Mouse (Mus musculus): Measurements from ENCODE around the gene Ppfia1. TPM values are rescaled to one million over a fixed set of nuclear protein-coding genes. Genes with fewer than 3 reads are reported as not detected.

The Ppfia1 gene
- polyA plus RNA-seq, 1 experiment, result 54.5 TPM

DNA sequence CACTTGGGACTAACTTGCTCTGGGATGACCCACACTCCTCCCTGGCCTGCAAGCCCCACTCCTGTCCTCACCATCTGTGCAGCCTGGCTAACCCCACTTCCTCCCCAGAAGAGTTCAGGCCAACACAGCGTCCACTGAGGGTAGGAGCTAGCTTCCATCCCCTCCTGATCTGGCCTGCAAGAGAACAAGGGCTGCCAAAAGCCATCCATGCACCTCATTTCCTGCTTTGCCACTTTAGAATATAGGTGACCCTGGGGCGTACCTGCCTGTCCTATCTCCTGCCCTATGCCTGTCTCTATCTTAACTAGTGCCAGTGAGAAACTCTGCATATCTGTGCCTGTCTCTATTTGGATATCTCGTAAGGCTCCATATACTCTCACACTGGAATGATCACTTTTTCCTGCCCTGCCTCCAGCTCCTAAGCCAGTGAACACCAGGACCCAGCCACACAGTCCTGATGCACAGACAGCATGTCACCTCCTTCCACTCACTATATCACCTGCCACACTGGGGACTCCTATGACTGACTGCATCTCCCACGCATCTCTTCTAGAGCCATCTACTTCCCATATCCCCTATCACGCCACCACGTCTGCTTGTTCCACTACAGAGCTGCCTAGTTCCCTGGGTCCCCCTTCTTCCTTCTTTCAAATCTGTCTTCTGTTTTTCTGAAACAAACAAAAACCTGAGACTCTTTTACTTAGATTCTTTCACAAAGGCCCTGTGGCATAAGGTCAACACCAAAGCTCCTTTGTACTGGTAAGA is 28.9 kb downstream of the Ppfia1 start:
- TF ChIP-seq POLR2A (IDR thresholded peaks at IDR 0.05; ENCODE audit: borderline replicate concordance, extremely low read depth, insufficient read depth, insufficient read length, poor library complexity, severe bottlenecking), result no peak
- TF ChIP-seq CTCF (IDR thresholded peaks at IDR 0.05; ENCODE audit: borderline replicate concordance, extremely low read depth, insufficient read depth, insufficient read length), result no peak

DNA sequence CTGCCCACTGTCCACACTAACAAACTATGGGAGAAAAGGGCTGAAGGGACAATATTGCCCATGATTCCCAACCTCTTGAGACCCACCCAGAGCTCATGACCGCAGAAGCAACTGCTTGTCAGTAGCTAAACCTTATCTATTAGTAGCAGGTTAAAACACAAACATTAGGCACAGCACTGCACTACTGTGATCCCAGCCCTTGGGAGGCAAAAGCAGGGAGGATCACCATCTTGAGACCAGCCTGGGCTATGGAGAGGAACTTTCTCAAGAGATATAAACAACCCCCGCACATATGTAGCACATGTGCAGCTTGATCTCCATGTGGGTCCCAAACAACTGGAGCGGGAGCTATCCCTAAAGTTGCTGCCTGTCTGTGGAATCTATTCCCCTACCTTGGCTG is 30.1 kb downstream of the Ppfia1 start:
- no peak for DNase-seq (ENCODE audit: low read depth)
- TF ChIP-seq POLR2A (IDR thresholded peaks at IDR 0.05; ENCODE audit: borderline replicate concordance, extremely low read depth, insufficient read depth, insufficient read length, poor library complexity, severe bottlenecking), result no peak
- TF ChIP-seq CTCF (IDR thresholded peaks at IDR 0.05; ENCODE audit: borderline replicate concordance, extremely low read depth, insufficient read depth, insufficient read length), result no peak

More for the DNA sequence above, 28.9 kb downstream of the Ppfia1 start:
- DNase-seq (ENCODE audit: low read depth), result no peak

DNA sequence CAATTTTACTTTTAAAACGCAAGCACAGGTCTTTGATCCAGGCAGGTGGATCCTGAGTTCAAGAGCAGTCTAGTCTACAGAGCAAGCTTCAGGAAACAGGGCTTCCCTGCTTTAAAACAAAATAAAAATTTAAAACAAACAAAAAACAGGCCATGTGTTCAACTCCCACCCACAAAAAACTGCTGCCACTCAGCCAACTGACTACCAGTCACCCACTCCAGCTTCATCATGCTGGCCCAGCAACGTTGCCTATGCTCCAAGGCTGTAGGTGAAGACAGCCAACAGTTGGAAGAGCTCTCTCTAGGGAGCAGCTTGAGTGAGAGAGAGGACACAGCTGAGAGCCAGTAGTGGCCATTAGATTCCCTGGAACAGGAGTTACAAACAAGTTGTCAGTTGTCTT is 31.6 kb downstream of the Ppfia1 start:
- TF ChIP-seq CTCF (IDR thresholded peaks at IDR 0.05; ENCODE audit: borderline replicate concordance, extremely low read depth, insufficient read depth, insufficient read length), result no peak
- no peak for TF ChIP-seq POLR2A (IDR thresholded peaks at IDR 0.05; ENCODE audit: borderline replicate concordance, extremely low read depth, insufficient read depth, insufficient read length, poor library complexity, severe bottlenecking)
- no peak for DNase-seq (ENCODE audit: low read depth)

DNA sequence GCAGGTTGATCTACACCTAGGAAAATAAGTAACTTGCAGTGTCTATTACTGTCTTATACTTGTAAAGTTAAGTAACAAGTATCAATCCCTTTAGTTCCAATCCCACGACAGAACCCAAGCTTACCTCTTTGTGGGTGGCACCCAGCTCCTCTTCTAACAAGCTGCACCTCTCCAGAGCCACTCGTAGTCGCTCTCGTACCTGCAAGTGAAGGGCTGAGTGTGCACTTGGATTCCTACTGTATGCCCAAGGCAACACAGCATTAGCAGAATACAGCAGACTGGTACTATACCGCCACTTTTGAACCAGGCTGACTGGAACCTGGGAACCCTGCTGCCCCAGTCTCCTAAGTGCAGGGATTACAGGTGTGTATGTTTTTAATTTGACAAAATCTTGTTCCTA is 33.7 kb downstream of the Ppfia1 start:
- DNase-seq (ENCODE audit: low read depth), result no peak
- TF ChIP-seq CTCF (IDR thresholded peaks at IDR 0.05; ENCODE audit: borderline replicate concordance, extremely low read depth, insufficient read depth, insufficient read length), result no peak

DNA sequence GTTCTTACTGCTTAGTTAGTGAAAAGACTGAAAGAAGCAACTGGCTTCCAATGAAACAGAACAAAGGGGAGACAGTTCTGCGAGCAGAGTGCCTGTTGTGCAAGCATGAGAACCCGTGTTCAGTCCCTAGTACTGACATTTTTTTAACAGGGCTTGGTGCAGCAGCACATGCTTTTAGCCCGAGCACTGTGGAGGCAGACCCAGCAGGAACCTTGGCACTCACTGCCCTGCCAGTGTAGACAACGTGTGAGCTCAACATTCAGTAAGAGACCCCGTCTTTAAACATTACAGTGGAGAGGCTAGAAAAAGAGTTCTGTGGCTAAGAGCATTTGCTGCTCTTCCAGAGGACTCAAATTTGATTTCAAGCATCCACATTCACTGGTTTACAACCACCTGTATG is 36.8 kb downstream of the Ppfia1 start:
- no peak for DNase-seq (ENCODE audit: low read depth)
- TF ChIP-seq POLR2A (IDR thresholded peaks at IDR 0.05; ENCODE audit: borderline replicate concordance, extremely low read depth, insufficient read depth, insufficient read length, poor library complexity, severe bottlenecking), result no peak
- no peak for TF ChIP-seq CTCF (IDR thresholded peaks at IDR 0.05; ENCODE audit: borderline replicate concordance, extremely low read depth, insufficient read depth, insufficient read length)

DNA sequence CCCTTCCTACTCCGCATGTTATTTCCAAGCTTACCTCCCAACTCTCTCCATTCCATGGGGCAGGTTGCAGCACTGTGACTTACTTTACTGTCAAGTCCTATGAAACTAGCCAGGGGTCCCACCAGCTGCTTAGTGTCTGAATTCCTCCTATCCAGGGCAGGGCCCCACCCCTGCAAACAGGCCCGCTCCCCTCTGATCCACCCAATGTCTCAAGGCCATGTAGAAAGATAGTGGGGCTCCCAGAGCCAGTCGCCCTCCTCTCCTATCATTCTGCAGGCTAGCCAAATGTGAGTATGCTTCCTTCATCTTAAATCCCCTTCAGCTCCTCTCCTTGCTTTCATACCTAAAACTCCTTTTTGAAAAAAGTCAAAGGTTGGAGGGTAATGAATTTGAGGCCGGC is 44.4 kb downstream of the Ppfia1 start:
- TF ChIP-seq POLR2A (IDR thresholded peaks at IDR 0.05; ENCODE audit: borderline replicate concordance, extremely low read depth, insufficient read depth, insufficient read length, poor library complexity, severe bottlenecking), result no peak
- TF ChIP-seq CTCF (IDR thresholded peaks at IDR 0.05; ENCODE audit: borderline replicate concordance, extremely low read depth, insufficient read depth, insufficient read length), result no peak
- DNase-seq (ENCODE audit: low read depth), result no peak

DNA sequence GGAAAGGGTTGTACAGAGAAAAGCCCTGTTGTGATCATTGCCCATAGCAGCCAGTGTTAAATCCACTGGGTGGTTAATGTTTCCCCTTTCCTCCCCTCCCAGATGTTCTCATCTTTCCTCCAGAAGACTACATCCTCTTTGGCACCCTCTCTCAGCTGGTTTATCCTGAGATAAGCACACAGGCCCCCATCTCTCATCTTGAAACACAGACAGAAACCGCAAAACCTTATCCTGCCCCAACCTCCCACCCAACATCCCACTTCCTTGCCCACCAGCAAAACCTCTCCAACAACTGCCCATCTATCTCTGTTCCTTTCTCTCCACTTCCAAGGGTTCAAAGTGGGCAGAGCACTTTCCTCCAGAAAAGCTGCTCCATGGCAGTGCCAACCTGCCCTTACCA is 46.7 kb downstream of the Ppfia1 start:
- TF ChIP-seq CTCF (IDR thresholded peaks at IDR 0.05; ENCODE audit: borderline replicate concordance, extremely low read depth, insufficient read depth, insufficient read length) (no peak), POLR2A (IDR thresholded peaks at IDR 0.05; ENCODE audit: borderline replicate concordance, extremely low read depth, insufficient read depth, insufficient read length, poor library complexity, severe bottlenecking) (no peak)
- no peak for DNase-seq (ENCODE audit: low read depth)

DNA sequence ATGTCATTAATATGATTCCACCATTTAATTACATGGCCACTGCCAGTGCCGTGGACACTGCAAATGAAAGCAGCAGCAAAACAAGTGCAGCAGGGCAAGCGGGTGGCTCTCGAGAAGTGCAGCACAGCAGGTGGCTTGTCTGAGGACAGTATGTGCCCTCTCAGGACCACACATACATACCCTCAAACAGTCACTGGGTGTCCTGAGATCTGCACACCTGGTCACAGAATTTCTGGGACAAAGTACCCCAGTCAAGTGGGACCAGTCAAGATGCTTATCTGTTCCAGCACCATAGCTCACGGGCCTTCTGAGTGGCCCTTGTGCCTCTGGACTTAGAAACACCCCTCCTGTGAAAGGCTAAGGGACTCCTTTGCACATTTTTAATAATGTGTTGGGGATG is 49.6 kb downstream of the Ppfia1 start:
- DNase-seq (ENCODE audit: low read depth), result no peak
- TF ChIP-seq POLR2A (IDR thresholded peaks at IDR 0.05; ENCODE audit: borderline replicate concordance, extremely low read depth, insufficient read depth, insufficient read length, poor library complexity, severe bottlenecking) (no peak), CTCF (IDR thresholded peaks at IDR 0.05; ENCODE audit: borderline replicate concordance, extremely low read depth, insufficient read depth, insufficient read length) (no peak)

DNA sequence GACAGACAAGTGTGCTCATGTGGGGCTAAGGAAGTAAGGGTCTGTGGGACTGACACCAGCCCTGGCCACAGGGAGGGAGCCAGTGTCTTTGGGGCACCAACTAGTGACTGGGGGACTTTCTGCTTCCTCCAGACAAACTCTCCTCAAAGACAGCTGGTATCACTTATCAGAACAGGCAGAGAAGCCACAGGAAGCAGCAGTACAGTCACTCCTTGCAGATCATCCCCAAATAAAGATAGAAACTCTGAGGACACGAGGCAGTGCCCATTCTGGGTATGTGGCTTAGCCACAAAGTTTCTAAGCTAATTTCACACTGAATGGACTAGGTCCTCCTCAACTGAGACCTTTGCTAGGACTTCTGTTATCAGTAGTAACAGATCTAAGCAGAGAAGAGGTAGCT is 60.6 kb downstream of the Ppfia1 start:
- DNase-seq (ENCODE audit: low read depth), result no peak
- no peak for TF ChIP-seq POLR2A (IDR thresholded peaks at IDR 0.05; ENCODE audit: borderline replicate concordance, extremely low read depth, insufficient read depth, insufficient read length, poor library complexity, severe bottlenecking)
- TF ChIP-seq CTCF (IDR thresholded peaks at IDR 0.05; ENCODE audit: borderline replicate concordance, extremely low read depth, insufficient read depth, insufficient read length), result no peak

DNA sequence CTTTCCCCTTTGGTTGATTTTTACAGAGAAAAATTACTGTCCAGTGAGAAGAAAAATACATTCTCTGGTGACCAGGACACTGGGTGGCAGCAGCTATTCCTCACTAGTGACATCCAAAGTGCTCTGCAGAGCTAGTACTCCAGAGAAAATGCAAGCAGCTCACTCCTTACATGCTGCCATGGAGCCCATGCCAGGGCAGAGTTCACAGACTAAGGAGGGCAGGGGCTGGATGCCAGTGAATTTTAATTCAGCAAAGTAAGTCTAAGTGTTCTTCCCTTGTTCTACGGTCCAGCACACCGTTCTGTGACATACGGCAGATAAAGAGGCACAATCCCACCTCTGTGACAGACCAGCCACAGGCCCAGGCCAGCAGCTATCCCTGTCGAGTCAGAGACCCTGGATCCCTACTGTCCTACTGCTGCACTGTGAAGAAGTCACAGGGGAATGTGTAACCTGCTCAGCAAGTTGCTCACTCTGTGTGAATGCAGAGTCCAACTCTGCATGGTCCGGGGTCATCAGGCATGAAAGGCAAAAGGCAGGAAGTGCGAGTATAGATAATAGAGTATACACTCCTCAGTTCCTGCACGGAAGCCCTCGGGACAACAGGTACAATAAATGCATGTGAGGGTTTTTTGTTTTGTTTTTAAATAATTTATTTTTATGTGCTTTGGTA is 63.2 kb downstream of the Ppfia1 start:
- no peak for DNase-seq (ENCODE audit: low read depth)
- TF ChIP-seq CTCF (IDR thresholded peaks at IDR 0.05; ENCODE audit: borderline replicate concordance, extremely low read depth, insufficient read depth, insufficient read length), result no peak
- no peak for TF ChIP-seq POLR2A (IDR thresholded peaks at IDR 0.05; ENCODE audit: borderline replicate concordance, extremely low read depth, insufficient read depth, insufficient read length, poor library complexity, severe bottlenecking)

DNA sequence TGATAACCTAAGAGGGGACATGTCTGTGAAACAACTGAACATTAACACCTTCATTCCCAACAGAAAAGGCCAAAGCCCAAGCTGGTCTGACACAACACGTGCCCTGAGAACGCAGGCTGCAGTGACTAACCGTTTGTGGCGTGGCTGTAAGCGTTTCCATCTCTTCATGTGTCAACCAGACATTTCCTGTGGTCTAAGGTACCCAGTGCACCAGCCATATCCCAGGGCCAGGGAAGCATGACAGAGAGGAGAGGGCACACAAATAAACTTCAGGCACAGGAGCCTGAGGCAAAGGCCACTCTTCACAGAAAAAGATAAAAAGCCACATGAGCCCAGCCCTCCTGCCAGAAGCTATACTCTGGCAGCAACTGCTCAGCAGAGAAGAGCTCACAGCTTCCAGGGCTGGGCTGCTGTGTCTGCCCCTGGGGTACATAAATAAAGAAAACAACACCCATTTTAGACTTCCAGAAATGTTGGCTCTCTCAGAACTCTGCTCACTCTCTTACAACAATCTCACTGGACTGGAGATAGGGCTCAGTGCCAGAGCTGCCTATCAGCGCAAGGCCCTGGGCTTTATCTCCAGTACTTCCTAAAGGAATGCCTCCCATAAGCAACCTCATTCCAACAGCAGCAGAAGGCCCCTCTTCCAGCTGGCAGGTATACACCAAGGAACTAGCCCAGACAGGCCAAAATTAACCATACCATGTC is 64.3 kb downstream of the Ppfia1 start:
- no peak for DNase-seq (ENCODE audit: low read depth)
- no peak for TF ChIP-seq CTCF (IDR thresholded peaks at IDR 0.05; ENCODE audit: borderline replicate concordance, extremely low read depth, insufficient read depth, insufficient read length)
- no peak for TF ChIP-seq POLR2A (IDR thresholded peaks at IDR 0.05; ENCODE audit: borderline replicate concordance, extremely low read depth, insufficient read depth, insufficient read length, poor library complexity, severe bottlenecking)
